Mouse (Mus musculus) kidney, adult 11 months (tissue): ENCODE results near the gene Anxa9.

Experiments used
- DNase-seq: peaks from one replicate; pipeline ENCODE4 v3.0.0; 2022

The Anxa9 gene

GRCm38 (mm10) chr3:95282865-95283588 is 23.9 kb downstream of the Anxa9 start:
- DNase-seq: peak; percentile 85

GRCm38 (mm10) chr3:95282381-95282864 is 24.6 kb downstream of the Anxa9 start:
- no peak for DNase-seq

GRCm38 (mm10) chr3:95281216-95282126 is 25.5 kb downstream of the Anxa9 start, which contains the start of the genes Mindy1 and Prune1:
Gene Mindy1 (plus strand): TSS chr3:95281345.
Gene Prune1 (minus strand): TSS chr3:95282076.
- DNase-seq: peak; percentile 98

GRCm38 (mm10) chr3:95280747-95281146 is 26.2 kb downstream of the Anxa9 start:
- peak; percentile 54 for DNase-seq

GRCm38 (mm10) chr3:95277149-95277551 is 29.8 kb downstream of the Anxa9 start:
- DNase-seq: no peak

- DNase-seq: no peak
Measured at GRCm38 (mm10) chr3:95276428-95276934, 30.5 kb downstream of the Anxa9 start.

GRCm38 (mm10) chr3:95275161-95275560 is 31.8 kb downstream of the Anxa9 start:
- no peak for DNase-seq

- no peak for DNase-seq
Measured at GRCm38 (mm10) chr3:95274453-95274852, 32.5 kb downstream of the Anxa9 start.

- DNase-seq: no peak
Measured at GRCm38 (mm10) chr3:95273471-95273870, 33.5 kb downstream of the Anxa9 start.

GRCm38 (mm10) chr3:95270766-95271364 is 36.1 kb downstream of the Anxa9 start:
- no peak for DNase-seq

- DNase-seq: no peak
Measured at GRCm38 (mm10) chr3:95269789-95270188, 37.2 kb downstream of the Anxa9 start.

GRCm38 (mm10) chr3:95267855-95268254 is 39.1 kb downstream of the Anxa9 start:
- peak; percentile 53 for DNase-seq

GRCm38 (mm10) chr3:95266052-95266451 is 40.9 kb downstream of the Anxa9 start:
- DNase-seq: no peak

- DNase-seq: no peak
Measured at GRCm38 (mm10) chr3:95264724-95265123, 42.3 kb downstream of the Anxa9 start.

- DNase-seq: peak; percentile 91
Measured at GRCm38 (mm10) chr3:95263089-95263739, 43.8 kb downstream of the Anxa9 start.

GRCm38 (mm10) chr3:95261975-95262374 is 45.0 kb downstream of the Anxa9 start:
- DNase-seq: no peak

GRCm38 (mm10) chr3:95256931-95257330 is 50.0 kb downstream of the Anxa9 start:
- peak; percentile 66 for DNase-seq

GRCm38 (mm10) chr3:95250783-95251424 is 56.1 kb downstream of the Anxa9 start, which contains the start of gene Bnipl:
Gene Bnipl (minus strand): TSS chr3:95251193.
- DNase-seq: no peak

- no peak for DNase-seq
Measured at GRCm38 (mm10) chr3:95250361-95250760, 56.6 kb downstream of the Anxa9 start.

- DNase-seq: no peak
Measured at GRCm38 (mm10) chr3:95247660-95248336, 59.2 kb downstream of the Anxa9 start.
